Mouse (Mus musculus) heart, postnatal 14 days (tissue): ENCODE data around the gene Vapb. TPM values are rescaled to one million over a fixed set of nuclear protein-coding genes. Genes with fewer than 3 reads are reported as not detected.

Experiments used
- DNase-seq, 2 experiments: peaks; one replicate each; pipeline ENCODE4 v3.0.0; 2021 to 2022
- intact Hi-C: fragments of 180-260 bp; cut with DNase I; formaldehyde crosslinking; loops from one replicate; pipeline ENCODE4 v1.15.1; 2025
- total RNA-seq, 2 experiments: library from RNA; stranded (reverse); gene quantifications; 2 replicates each; pipeline ENCODE4 v1.2.3; 2021

Vapb gene
- total RNA-seq, 2 experiments from 2014 or later, result 94.2 to 109 TPM

DNA sequence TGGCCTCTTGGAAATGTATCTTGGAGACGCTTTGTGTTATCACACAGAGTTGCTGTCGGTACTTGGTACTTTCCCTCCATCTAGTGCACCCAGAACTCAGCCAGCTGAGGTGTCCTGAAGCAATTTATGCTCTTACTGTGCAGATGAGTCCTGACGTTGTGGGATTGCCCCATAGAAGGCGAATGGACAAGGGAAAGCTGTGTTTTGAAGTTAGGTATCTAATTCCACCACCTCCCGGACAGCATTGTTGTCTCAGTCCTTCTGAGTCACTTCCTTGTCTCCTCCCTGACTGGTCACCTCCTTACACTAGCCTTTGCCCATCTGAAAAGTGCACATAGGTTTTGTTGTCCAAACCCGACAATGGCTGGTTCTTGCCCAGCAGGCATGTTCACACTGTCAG, 47.6 kb downstream of the Vapb start:
- DNase-seq, result no peak
- intact Hi-C loops, result loop anchor here (10.0 kb wide), 1 partner anchor 200 kb away; no protein-coding TSS in a partner anchor

- intact Hi-C loops, result loop anchor here (10.0 kb wide), 1 partner anchor 205 kb away; no protein-coding TSS in a partner anchor
- peak; percentile 55 to 63 for DNase-seq
These were observed 52.9 kb downstream of the Vapb start for GRCm38 (mm10) chr2:173789945-173790804.

DNA sequence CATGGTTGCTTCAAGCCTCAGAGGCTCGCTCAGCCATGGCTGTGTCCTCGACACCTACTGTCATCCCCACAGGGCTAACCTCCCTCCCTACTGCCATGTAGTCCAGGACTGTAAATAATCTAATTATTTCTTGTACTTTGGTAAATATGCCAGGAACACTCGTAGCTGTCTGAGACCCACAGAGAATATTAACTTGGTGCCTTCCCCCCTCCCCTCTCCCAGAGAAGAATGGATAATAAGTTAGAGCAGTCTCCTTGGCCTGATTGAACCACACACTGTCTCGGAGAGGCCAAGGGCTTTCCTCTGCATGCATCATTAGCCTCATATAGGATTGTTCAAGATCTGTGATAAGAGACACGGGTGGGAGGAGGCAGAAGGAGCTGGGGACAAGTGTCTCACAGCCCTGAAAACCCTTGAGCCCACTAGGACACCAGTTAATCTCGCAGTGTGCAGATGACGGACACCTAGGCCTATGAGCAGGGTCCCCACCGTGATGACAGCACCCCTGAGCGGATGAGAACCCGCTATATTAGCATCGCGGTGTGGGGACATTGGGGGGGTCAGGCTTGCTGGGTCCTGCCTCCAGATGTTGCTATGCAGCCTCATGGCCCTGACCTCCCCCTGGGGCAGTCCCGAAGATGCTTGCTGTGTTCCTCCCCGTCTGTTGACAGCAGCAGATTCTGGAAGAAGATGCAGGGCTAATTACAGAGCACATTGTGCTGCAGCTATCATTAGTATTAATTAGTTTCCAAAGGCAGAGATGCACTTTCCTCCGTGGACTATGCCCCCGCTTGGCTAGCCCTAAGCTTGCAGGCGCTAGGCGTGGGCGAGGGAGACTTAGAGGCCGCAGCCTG, 54.8 kb downstream of the Vapb start:
- intact Hi-C loops, result no loop called here
- no peak for DNase-seq

- intact Hi-C loops, result no loop called here
- no peak for DNase-seq
These were observed 56.7 kb downstream of the Vapb start for GRCm38 (mm10) chr2:173794018-173794417.

- intact Hi-C loops, result no loop called here
- no peak for DNase-seq
These were observed 57.5 kb downstream of the Vapb start for GRCm38 (mm10) chr2:173794531-173795510.

DNA sequence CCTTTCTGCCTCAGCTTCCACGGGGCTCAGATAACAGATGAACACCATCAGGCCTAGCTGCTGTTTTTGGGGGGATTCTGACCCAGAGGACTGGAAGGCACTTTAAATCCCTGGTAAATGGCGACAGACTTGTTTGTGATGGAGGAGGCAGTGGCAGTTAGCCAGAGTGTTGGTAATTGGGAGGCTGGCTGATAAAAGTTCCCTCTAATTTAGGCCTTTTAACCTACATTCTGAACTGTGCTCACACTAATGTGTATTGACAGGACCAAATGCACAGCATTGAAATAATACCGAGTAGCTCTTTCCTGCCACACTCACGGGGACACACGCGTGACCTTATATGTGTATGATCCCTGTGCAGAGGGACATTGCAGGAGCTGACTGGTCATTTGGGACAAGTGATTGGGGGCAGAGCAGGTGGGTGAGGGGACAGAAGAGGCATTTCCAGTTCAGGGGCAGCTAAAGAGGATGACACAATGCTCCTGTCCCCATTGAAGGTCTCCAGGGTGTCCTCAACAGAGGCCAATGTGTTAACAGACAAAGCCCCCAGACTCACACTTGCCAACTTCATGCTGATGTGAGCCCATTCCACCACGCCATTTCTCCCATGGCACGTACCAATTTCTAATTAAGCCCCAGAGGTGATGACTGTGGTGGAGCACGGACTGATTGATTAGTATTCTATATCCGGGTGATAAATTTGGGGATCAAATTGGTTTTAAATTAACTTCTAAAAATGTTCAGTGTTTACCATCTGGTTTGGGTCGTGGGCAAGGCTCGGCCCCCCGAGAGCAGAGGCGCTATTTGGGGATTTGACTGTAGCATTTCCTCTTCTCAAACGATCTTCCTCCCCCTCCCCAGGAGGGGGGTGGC, 58.7 kb downstream of the Vapb start:
- intact Hi-C loops, result no loop called here
- DNase-seq, result no peak

DNA sequence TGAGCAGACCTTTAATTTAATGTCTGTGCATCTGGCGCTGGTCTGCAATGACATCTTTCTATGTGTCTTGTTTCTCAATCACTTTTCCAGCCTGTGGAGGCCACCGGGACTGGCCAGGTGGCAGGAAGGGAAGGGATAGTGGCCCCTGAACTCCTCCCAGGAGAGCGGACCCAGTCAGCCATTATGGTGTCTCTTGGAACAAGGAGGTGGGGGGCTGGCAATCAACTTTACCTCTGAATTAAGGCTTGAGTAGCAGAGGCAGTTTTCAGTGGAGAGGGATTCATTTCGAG, 59.3 kb downstream of the Vapb start:
- DNase-seq, result no peak
- intact Hi-C loops, result no loop called here

DNA sequence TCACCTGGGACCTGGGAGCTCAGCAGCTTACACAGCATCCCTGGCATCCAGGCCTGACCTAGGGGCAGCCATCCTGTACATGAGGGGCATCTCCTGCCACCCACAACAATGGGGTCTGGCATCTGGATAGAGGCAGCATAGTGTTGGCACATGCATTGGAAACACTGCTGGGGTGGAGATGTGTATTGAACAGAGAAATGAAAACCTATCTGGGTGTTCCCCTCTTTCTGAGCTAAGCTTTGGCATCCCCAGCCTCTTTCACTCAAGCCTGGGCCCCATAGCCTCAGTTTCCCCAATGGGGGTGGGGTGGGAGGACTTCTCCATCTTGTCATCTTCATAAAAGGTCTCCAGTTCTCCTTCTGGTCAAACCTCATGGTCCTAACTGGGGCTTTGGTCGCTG, 62.2 kb downstream of the Vapb start:
- no peak for DNase-seq
- intact Hi-C loops, result no loop called here

GRCm38 (mm10) chr2:173800566-173800965, 63.3 kb downstream of the Vapb start:
- DNase-seq, result no peak
- intact Hi-C loops, result no loop called here

DNA sequence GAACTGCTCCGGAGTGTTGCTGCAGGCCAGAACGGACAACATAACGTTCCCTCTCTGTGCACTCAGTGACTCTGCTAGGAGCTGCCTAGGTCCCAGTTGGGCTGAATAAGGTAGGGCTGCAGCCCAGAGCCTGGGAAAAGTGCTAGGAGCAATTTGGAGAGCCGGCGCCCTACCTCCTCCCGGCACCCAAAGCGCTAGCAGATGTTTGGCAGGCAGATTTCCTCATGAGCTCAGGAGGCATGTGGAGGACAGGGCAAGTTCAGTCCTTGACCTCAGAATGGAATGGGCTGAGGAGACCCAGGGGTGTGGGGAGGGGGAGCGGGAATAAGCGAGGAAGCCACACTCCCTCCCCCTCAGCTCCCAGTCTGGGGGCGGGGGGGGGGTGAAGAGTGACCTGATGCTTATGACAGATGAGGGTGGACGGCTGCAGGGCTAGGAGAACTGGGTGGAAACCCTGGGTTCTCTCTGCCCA, 64.1 kb downstream of the Vapb start:
- DNase-seq, result peak; percentile 56 to 63

DNA sequence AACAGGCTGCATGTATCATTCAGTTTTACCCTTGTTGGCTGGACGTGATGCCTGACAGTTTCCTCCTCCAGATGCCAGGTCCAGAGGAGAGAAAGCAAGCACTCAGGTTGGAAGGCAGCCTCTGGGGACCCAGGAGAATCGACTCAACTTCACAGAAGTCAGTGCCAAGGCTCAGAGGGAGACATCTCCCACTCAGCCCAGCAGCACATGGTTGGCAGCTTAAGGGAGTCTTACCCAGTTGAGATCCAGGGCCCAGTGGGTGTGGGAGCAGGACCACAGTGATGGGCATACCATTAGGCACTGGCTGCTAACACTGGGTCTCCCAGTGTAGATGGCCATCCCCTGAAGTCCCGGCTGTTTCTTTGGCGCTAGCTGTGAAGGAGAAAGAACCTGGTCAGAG, 64.9 kb downstream of the Vapb start:
- intact Hi-C loops, result no loop called here

More for the DNA sequence above, 64.1 kb downstream of the Vapb start:
- intact Hi-C loops, result no loop called here

DNA sequence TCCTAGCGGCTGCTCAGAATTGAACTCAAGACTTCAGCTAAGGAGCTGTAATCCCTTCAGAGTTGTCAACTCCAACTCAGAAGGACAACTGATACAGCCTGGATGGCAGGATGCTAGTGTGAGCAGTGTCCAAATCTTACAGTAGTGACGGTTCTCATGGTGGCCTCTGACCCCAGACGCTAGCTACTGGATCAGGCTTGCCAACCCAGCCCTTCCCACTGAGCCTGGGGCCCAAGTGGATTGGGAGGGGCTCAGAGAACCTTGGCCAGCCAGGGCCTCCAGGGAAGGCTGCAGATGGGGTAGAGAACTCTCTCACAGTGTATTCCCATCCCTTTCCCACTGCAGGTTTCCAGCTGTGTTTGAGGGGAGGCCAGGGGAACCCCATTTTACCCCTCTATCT, 65.6 kb downstream of the Vapb start:
- DNase-seq, result no peak

More for the DNA sequence above, 64.9 kb downstream of the Vapb start:
- no peak for DNase-seq

GRCm38 (mm10) chr2:173803827-173804226, 66.5 kb downstream of the Vapb start:
- DNase-seq, result no peak
- intact Hi-C loops, result no loop called here

More for the DNA sequence above, 65.6 kb downstream of the Vapb start:
- intact Hi-C loops, result no loop called here

DNA sequence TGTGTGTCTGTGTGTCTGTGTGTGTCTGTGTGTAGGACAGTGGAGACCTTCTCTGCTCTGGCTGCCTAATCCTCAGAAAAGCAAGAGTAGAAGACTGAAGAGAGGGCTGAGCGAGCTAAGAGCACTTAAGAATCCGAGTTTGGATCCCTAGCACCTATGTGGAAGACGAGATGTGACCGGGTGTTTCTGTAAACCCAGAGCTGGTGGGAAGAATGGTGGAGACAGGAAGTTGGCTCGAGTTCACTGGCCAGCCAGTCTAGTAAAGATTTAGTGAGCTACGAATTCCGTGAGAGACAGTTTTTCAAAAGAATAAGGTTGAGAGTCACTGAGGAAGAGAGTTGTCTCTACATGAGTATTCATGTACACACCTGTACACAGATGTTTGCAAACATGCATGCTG, 69.3 kb downstream of the Vapb start:
- no peak for DNase-seq
- intact Hi-C loops, result no loop called here

DNA sequence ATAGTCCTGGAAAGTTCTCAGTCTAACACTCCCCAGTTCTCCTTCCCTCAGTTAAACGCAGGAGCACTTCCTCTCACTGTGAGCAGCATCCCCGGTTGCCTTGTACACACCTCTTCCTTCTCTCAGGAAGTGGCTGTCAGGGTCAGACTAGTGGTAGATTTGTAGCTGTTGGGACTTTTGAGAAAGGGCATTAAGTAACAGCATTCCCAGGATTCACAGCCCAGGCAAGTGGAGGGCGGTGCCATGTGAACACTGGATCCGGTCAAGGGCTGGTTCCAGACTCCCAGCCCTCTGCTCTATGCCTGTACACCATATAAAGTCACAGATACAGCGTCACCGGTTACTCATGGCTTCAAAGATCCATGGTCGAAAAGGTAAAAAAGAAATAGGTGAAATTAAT, 71.6 kb downstream of the Vapb start:
- intact Hi-C loops, result no loop called here
- DNase-seq, result no peak

GRCm38 (mm10) chr2:173810036-173810850, 72.9 kb downstream of the Vapb start:
- peak; percentile 60 to 69 for DNase-seq
- intact Hi-C loops, result no loop called here

GRCm38 (mm10) chr2:173810851-173811130, 73.5 kb downstream of the Vapb start:
- intact Hi-C loops, result no loop called here
- DNase-seq, result no peak

DNA sequence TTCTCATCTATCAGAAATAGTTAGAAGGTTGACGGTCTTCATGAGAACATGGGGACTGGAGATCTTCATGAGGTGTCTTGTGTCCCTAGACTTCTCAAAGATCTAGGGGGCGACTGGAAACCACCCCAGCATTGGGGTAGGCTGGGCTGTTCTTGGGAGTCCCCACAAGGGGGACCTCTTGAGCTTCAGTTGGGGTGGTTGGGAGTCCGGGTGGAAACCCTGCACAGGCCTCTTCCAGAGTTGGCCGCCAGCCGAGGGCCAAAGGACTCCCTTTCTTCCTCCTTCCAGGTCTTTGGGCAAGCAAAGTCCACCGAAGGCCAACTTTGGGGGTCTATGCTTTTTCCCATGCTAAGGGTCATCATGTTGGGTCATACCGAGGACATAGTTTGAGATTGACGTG, 74.5 kb downstream of the Vapb start:
- intact Hi-C loops, result no loop called here

GRCm38 (mm10) chr2:173813071-173813470, 75.8 kb downstream of the Vapb start:
- intact Hi-C loops, result no loop called here

More for the DNA sequence above, 74.5 kb downstream of the Vapb start:
- DNase-seq, result no peak

More at GRCm38 (mm10) chr2:173813071-173813470, 75.8 kb downstream of the Vapb start:
- DNase-seq, result no peak
